Mouse (Mus musculus) liver, embryonic 16.5 days (tissue): Measurements from ENCODE around the gene Rad54l2. TPM values are rescaled to one million over a fixed set of nuclear protein-coding genes. Genes with fewer than 3 reads are reported as not detected.

Source experiments
- ATAC-seq: fragments of 200-750 bp; cut with Nextera tagmentation; 2 replicates; pipeline ENCODE4 v1.8.0; 2017; ENCODE audit warnings: low read depth, mild to moderate bottlenecking, moderate number of reproducible peaks, moderate library complexity
- H3K27ac ChIP-seq: fragments of 300-500 bp; sonication (generic); 2 replicates; pipeline ENCODE4 v1.5.1; 2014; ENCODE audit warnings: mild to moderate bottlenecking, low read length
- H3K27me3 ChIP-seq: fragments of 300-500 bp; sonication (generic); 2 replicates; pipeline ENCODE4 v1.6.1; 2014; ENCODE audit warnings: low read depth, low read length, mixed read lengths; ENCODE audit not compliant: control insufficient read depth, insufficient read depth
- H3K36me3 ChIP-seq: fragments of 300-500 bp; sonication (generic); 2 replicates; pipeline ENCODE4 v1.6.1; 2014; ENCODE audit warnings: mild to moderate bottlenecking; ENCODE audit not compliant: control insufficient read depth, insufficient read depth
- H3K4me1 ChIP-seq: fragments of 300-500 bp; sonication (generic); 2 replicates; pipeline ENCODE4 v1.6.1; 2014; ENCODE audit warnings: low read depth, low read length, mixed read lengths; ENCODE audit not compliant: control insufficient read depth
- H3K4me2 ChIP-seq: fragments of 300-500 bp; sonication (generic); 2 replicates; pipeline ENCODE4 v1.6.1; 2014; ENCODE audit warnings: low read depth, low read length, mixed read lengths
- H3K4me3 ChIP-seq: fragments of 300-500 bp; sonication (generic); 2 replicates; pipeline ENCODE4 v1.5.1; 2014; ENCODE audit warnings: low read depth, mild to moderate bottlenecking, low read length
- H3K9ac ChIP-seq: fragments of 300-500 bp; sonication (generic); 2 replicates; pipeline ENCODE4 v1.6.1; 2014; ENCODE audit warnings: low read depth, low read length
- H3K9me3 ChIP-seq: fragments of 300-500 bp; sonication (generic); replicated peaks from 2 replicates; pipeline ENCODE4 v1.6.1; 2016; ENCODE audit warnings: low read length; ENCODE audit not compliant: control insufficient read depth
- WGBS: fragments of 180-500 bp; shearing (Covaris S2); extraction: QIAGEN DNeasy Blood & Tissue Kit; methylation state at CpG from one replicate; pipeline ENCODE4 v1.1.7; 2014; ENCODE audit not compliant: insufficient replicate concordance; 5-methylcytosine and 5-hydroxymethylcytosine counted together
- polyA plus RNA-seq: library from polyadenylated mRNA; unstranded; fragments of >200 nt; fragmentation: Nextera tagmentation; extraction: Ambion mirVana; gene quantifications from 2 replicates; pipeline ENCODE4 v1.2.1, GENCODE M21; 2015

Gene Rad54l2
- polyA plus RNA-seq, 1 experiment from 2014 or later = 1.5 TPM

- no peaks in the 10 kb centered on the region for H3K9me3 ChIP-seq
- ATAC-seq = peak; percentile 43; the same call in 1 of the 2 replicates
- no peak overlapping the region for H3K27ac ChIP-seq
- no peaks in the 10 kb centered on the region for H3K36me3 ChIP-seq
- H3K4me1 ChIP-seq = peaks cover 13% of the 10 kb centered on the region
- H3K4me2 ChIP-seq = no peak overlapping the region
- H3K27me3 ChIP-seq = no peaks in the 10 kb centered on the region
- WGBS = 33% methylated on average over 3 of the region's 3 CpGs
- H3K9ac ChIP-seq = no peak overlapping the region
- H3K4me3 ChIP-seq = no peak overlapping the region
Observed at GRCm38 (mm10) chr9:106770216-106770615, 18.8 kb downstream of the Rad54l2 start.

DNA sequence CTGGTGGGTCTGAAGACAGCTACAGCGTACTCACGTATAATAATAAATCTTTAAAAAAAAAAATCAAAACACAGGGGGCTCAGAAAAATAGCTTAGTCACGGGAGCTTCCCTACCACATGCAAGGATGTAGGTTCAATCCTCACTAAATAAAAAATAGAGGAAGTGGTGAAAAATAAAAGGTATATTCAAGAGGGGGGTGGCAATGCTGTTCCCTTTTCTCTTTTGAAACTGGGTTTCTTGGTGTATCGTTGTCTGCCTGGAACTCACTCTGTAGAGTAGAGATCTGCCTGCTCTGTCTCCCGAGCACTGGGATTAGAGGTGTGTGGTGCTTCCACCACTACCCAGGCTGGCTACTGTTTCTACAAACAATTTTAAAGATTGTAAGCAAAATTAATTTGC lies 19.2 kb downstream of the Rad54l2 start:
- Histone ChIP-seq H3K27me3 (no peaks in the 10 kb centered on the region), H3K36me3 (no peaks in the 10 kb centered on the region), H3K9ac (no peak overlapping the region), H3K4me2 (no peak overlapping the region), H3K4me3 (no peak overlapping the region), H3K4me1 (peaks cover 13% of the 10 kb centered on the region), H3K27ac (no peak overlapping the region), H3K9me3 (no peaks in the 10 kb centered on the region)
- no peak for ATAC-seq
- 63% methylated on average over 5 of the region's 5 CpGs for WGBS

DNA sequence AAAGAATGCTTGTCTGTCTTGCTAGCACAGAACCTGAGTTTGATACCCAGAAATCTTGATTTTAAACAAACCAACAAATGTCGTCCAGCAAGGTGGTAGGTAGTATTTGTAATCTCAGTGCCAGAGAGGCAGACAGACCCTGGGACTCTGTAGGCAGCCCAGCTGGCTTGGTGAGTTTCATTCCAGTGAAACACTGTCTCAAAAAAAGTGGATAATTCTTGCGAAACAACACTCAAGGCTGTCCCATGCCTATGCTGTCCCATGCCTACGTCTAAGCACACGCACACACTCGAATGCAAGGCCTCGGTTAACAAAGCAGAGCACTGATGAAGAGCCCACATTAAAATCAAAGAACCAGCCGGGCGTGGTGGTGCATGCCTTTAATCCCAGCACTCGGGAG lies 32.6 kb downstream of the Rad54l2 start:
- Histone ChIP-seq H3K4me2 (no peak overlapping the region), H3K4me1 (no peaks in the 10 kb centered on the region), H3K36me3 (no peaks in the 10 kb centered on the region), H3K27me3 (no peaks in the 10 kb centered on the region), H3K27ac (no peak overlapping the region), H3K9ac (no peak overlapping the region), H3K9me3 (no peaks in the 10 kb centered on the region), H3K4me3 (no peak overlapping the region)
- no peak for ATAC-seq
- WGBS = 71% methylated on average over 9 of the region's 9 CpGs

DNA sequence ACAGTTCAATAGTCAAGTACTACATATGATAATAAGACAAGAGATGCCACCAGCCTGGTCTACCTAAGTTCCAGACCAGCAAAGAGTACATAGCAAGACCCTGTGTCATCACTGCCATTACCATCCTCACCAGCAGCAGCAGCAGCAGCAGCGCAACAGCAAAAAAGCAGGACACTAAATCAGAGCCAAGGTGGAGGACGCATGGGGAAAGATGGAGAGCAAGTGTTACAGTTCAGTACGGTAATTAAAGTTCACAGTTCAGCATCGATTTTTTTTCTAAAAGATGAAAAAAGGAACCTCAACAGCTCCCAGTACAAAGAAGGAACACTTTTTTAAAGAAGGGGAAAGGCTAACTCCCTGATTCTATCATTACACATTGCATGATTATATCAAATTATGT lies 33.2 kb downstream of the Rad54l2 start:
- H3K4me1 ChIP-seq = no peaks in the 10 kb centered on the region
- no peak overlapping the region for H3K9ac ChIP-seq
- no peaks in the 10 kb centered on the region for H3K27me3 ChIP-seq
- ATAC-seq = no peak
- no peaks in the 10 kb centered on the region for H3K36me3 ChIP-seq
- H3K27ac ChIP-seq = no peak overlapping the region
- WGBS = 66% methylated on average over 4 of the region's 4 CpGs
- H3K9me3 ChIP-seq = no peaks in the 10 kb centered on the region
- no peak overlapping the region for H3K4me2 ChIP-seq
- H3K4me3 ChIP-seq = no peak overlapping the region

DNA sequence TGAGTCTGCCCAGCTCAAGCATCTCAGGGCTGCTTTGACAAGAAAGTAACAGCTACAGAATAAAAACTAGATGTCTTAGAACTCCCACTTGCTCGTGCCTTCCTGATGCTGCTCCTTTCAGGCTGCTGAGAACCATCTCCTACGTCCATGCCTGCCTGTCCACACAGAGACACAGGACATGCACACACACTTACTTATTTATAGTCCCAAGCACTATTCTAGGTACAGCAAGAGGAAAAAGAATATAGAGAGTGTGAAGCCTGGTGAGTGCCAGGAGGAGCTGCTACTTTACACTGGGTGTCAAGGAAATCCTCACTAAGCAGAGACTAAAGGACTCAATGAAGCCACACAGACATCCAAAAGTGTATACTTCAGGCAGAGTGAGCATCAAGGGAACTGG lies 34.7 kb downstream of the Rad54l2 start:
- no peaks in the 10 kb centered on the region for H3K4me1 ChIP-seq
- 64% methylated on average over 2 of the region's 2 CpGs for WGBS
- H3K4me2 ChIP-seq = no peak overlapping the region
- H3K9ac ChIP-seq = no peak overlapping the region
- H3K4me3 ChIP-seq = no peak overlapping the region
- no peak overlapping the region for H3K27ac ChIP-seq
- H3K36me3 ChIP-seq = no peaks in the 10 kb centered on the region
- H3K9me3 ChIP-seq = no peaks in the 10 kb centered on the region
- H3K27me3 ChIP-seq = no peaks in the 10 kb centered on the region
- no peak for ATAC-seq

- 75% methylated on average over 5 of the region's 5 CpGs for WGBS
- Histone ChIP-seq H3K36me3 (no peaks in the 10 kb centered on the region; the same call in 1 of the 2 replicates), H3K9me3 (no peaks in the 10 kb centered on the region), H3K4me2 (no peak overlapping the region), H3K27me3 (no peaks in the 10 kb centered on the region), H3K4me1 (no peaks in the 10 kb centered on the region), H3K9ac (no peak overlapping the region), H3K27ac (no peak overlapping the region), H3K4me3 (no peak overlapping the region)
- no peak for ATAC-seq
Observed at GRCm38 (mm10) chr9:106752135-106752534, 36.9 kb downstream of the Rad54l2 start.

- Histone ChIP-seq H3K27ac (no peak overlapping the region), H3K9me3 (no peaks in the 10 kb centered on the region), H3K4me3 (no peak overlapping the region), H3K4me2 (no peak overlapping the region), H3K27me3 (no peaks in the 10 kb centered on the region), H3K4me1 (no peaks in the 10 kb centered on the region), H3K36me3 (no peaks in the 10 kb centered on the region), H3K9ac (no peak overlapping the region)
- no peak for ATAC-seq
- WGBS = 79% methylated on average over 1 of the region's 1 CpGs
Observed at GRCm38 (mm10) chr9:106739962-106740361, 49.0 kb downstream of the Rad54l2 start.

GRCm38 (mm10) chr9:106739056-106739455 lies 49.9 kb downstream of the Rad54l2 start:
- Histone ChIP-seq H3K4me2 (no peak overlapping the region), H3K9me3 (no peaks in the 10 kb centered on the region)
- no peak for ATAC-seq

DNA sequence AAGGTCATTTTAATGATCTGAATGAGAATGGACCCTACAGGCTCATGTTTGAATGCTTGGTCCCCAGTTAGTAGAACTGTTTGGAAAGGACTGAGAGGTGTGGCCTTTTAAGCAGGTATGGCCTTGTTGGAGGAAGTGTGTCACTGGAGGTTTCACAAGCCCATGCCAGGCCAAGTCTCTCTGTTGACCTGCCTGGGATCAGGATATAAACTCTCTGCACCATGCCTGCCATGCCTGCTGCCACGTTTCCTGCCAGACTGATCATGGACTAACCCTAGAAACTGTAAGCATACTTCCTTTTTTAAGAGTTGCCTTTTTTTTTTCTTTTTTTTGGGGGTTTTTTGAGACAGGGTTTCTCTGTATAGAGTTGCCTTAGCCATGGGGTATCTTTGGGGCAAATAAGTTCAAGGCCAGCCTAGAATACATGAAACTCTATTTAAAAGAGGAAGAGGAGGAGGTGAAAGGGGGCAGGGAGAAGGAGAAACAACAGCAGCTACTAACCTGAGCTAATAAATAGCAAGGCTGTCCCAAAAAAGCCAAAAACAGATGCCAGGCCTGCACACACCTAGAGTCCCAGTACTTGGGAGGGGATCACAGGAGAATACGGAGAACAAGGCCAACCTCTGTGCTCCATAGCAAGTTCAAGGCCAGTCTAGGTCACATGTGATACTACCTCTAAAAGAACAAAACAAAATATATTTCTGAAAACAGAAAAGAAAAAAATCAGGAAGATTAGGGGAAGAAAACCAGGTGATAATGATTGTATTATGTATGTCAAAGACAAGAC lies 50.6 kb downstream of the Rad54l2 start:
- H3K4me3 ChIP-seq = no peak overlapping the region
- H3K36me3 ChIP-seq = no peaks in the 10 kb centered on the region
- H3K4me1 ChIP-seq = no peaks in the 10 kb centered on the region
- no peak overlapping the region for H3K9ac ChIP-seq
- no peaks in the 10 kb centered on the region for H3K27me3 ChIP-seq
- 62% methylated on average over 2 of the region's 2 CpGs for WGBS
- H3K27ac ChIP-seq = no peak overlapping the region
- H3K4me2 ChIP-seq = no peak overlapping the region
- no peaks in the 10 kb centered on the region for H3K9me3 ChIP-seq
- no peak for ATAC-seq

More at GRCm38 (mm10) chr9:106739056-106739455, 49.9 kb downstream of the Rad54l2 start:
- Histone ChIP-seq H3K4me3 (no peak overlapping the region), H3K27me3 (no peaks in the 10 kb centered on the region), H3K4me1 (no peaks in the 10 kb centered on the region), H3K9ac (no peak overlapping the region), H3K27ac (no peak overlapping the region), H3K36me3 (no peaks in the 10 kb centered on the region)
- 65% methylated on average over 1 of the region's 1 CpGs for WGBS
